Mouse (Mus musculus): ENCODE measurements around the gene Tdp1.

The Tdp1 gene

DNA sequence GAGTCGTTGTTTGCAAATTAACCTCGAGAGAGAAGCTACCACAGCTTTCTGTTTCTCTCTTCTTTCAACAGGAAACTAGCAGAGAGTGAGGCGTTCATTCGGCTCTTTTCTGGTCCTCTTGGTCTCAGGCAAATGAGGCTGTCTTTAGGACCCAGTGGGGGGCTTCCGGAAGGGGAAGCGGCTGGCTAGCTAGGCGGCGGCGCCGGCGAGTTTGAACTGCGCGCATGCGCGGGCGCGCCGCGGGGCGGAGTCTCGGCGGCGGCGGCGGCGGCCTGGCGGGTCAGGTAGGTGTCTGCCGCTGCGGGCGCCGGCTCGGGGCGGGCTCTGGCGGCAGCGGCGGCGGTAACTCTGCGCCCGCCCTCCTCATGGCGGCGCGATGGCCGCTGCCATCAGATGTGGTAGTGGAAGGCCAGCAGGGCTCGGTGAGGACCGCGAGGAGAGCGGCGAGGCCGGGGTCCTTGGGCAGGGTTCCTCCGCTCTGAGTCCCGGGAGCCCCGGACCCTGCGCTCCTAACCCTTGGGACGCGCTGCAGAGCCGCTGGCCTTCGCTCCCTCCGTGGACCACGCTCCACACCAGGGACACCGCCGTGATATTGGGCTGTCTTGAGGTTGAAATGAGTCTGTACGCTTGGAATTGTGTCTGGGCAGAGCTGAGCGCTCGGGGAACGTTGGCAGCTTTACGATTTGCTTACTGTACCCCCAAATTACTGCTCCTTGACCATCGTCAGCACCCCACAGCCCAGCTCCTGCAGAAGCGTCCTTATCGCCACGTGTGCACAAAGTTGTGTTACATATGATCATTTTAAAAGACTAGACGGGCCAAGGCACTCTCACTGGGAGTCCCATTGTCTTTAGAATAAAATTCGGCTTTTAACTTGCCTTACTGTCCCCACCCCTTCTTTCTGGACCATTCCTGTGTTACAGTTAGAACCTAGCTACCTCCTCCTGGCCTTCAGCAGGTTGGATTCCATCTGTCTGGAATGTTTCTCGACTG is at the start of gene Tdp1, which contains the start of gene Efcab11:
TSS of gene Tdp1 (plus strand) at position 249 of the 993 bp plus-strand sequence.
TSS of gene Efcab11 (minus strand) at position 171 of the 993 bp plus-strand sequence.
- DNase-seq: peak; percentile 99

DNA sequence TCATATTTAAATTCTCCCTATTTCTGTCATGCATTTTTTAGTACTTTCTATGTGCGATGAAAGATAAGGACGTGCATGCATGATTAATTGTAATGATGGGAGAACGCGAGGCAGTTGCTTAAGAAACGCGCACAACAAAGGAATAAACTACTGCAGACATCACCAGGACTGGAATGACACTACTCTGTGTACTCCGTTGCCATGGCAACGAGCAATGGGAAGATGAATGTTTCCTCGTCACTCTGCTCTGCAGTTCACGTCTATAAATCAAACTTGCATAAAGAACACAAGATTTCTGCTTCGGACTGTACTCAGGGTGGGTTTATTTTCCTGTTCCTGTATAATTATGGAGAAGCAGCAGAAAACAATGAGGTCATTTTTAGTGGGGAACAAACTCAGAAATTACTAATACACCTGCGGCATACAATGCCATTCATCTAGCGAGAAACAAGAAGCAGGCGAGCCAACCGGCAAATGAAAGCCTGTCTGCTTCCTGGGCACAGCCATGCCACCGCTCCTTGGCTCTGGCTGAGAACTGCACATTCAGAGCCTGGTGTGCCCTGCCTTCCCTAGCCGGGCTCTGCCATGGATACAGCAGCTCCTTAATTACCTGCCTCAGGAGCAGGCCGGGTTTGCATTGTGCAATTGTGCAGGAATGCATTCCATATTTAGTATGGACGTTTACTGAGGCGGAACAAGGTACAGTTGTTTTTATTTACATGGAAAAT is 47.7 kb upstream of the Tdp1 start:
- peak; percentile 78 for DNase-seq

DNA sequence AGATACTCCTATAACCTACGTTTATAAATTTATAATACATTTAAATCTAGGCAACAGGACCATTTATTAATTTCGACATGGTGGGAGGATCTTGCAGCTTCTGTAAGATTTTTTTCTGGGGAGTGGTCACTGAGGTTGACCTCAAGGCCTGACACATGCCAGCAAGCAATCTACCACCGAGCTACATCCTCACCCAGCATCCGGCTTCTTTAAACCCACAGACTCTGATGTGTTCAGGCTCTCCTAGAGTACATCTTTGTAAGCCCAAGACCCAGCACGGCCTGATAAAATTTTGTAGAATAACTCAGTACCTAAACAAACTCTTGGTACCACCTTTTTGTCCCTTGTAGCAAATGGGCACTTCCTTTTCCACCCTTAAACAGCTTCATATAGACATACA is 46.8 kb upstream of the Tdp1 start:
- peak; percentile 64 for DNase-seq

DNA sequence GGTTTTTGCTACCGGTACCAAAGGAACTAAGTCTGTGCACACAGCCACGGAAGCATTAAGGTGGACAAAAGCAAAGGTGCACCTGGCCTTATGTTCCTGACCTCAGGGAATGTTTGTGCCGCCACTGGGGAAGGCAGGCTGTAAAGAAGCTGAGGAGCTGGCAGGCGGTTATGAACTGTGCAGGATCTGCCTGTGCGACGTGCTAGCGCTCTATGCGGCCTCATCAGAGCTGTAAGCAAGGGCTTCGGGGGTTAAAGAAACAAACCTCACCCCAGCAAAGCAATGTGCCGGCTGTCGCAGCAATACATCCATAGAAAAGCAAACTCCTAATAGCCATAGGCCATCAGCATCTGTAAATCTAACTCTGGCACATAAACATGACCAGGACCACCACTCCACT is 46.2 kb upstream of the Tdp1 start:
- peak; percentile 72 for DNase-seq

DNA sequence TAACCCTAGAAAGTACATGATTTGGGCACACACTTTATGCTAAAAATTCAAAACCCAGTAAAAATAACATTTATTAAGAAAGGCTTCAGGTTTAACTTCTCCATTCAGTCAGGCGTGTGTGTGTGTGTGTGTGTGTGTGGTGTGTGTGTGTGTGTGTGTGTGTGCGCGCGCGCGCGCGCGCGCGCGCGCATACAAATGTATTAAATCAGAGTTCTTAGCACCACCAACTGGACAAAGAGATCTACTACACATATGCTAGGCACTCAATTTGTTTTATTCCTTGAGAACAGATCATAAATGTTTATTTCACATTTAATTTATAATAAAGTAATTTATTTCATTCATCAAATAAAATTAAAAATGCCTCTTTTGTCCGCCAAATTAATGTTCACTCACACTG is 45.6 kb upstream of the Tdp1 start:
- DNase-seq: no peak

DNA sequence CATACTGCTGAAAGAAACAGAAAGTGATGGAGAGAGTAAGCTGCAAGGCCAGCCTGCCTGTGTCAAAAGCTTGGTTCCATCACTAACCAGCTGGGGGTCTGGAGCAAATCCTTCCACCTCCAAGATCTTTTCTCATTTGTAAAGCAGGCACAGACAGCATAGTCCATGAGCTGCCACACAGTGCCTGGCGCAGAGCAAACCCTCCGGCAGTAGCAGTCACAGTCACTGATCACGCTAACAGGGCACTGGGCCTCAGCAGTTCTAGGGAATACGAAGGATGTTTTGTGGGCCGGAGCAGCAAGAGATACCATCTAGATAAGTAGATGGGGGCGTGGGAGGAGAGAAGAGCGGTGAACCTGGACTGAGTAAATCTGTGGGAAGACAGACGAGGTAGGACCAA is 39.4 kb upstream of the Tdp1 start:
- peak; percentile 73 for DNase-seq

DNA sequence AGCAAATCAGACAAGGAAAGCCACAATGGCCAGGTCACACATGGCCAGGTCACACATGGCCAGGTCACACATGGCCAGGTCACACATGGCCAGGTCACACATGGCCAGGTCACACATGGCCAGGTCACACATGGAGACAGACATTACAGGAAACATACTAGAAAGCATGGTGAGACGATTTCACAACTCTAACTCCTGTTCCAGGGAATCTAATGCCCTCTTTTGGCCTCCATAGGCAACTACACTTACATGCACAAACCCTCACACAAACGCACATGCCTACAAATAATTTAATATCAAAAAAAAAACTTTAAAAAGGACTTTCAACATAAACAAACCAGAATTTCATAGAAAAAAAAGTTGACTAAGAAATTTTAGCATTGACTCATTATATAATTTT is 34.3 kb upstream of the Tdp1 start:
- no peak for DNase-seq

DNA sequence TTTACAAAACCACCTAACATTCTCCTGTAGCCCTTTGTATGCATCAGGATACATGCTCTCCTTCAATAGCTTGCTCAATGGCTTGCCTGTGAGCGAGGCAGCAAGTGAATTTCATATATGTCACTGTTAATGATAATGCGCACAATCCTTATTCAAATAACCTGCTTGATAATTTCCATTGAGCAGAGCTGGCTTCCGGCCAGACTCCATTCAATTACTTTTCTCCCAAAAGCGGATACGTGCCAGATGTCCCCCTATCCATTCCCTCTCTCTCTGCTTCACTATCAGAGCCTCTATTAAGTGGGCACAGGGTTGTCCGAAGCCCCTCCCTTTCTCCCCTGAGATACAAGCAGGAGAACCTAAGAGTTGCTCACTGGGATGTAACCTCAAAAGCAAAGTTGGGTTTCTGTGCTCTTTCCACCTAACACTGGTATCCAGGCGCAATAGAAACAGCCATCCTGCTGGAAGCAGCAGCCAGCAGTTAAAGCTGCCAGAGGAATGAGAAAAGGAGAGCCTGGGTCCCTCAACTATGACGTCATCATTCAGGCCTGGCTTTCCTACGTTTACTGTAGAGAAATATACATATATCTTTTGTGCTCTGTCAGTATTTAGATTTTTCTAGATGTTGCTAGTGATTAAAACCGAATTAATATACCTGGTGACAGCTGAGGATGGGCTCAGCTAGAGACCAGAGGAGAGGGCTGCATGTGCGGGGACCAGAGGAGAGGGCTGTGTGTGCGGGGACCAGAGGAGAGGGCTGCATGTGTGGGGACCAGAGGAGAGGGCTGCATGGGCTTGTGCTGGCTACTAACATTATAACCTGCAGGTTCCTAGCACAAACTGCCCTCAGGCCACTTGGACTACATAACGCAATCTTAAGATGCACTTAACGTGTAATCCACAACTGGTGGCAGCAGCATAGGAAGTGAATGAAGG is 30.7 kb upstream of the Tdp1 start:
- DNase-seq: peak; percentile 83

DNA sequence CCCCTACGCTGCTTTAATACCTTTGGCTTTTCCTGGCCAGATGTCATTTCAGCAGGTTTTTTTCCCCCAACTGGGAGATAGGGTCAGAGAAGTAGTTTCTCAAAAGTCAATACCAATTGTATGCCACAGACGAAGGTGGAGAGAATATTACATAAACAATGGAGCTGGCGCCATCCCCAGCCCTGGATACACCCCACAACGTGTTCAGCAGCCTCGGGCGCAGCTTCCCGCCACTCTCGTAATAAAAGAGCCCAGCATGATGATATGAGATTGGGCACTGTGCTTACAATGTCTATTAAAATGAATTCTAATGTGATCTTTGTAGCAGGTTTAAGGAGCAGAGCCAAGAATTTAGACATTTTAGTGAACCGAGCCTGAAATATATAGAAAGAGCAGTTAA is 28.3 kb upstream of the Tdp1 start:
- peak; percentile 81 for DNase-seq

DNA sequence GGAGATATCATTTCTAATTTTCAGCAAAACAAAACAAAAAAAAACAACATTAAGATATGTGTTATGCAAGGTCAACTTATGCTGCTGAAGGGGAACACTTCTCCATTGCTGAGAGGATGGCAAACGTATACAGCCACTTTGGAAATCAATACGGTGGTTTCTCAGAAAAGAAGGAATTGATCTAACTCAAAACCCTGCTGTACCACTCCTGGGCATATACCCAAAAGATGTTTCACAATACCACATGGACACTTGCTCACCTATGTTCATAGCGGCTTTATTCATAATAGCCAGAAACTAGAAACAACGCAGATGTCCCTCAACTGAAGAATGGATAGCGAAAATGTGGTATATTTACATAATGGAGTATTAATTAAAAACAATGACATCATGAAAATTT is 25.7 kb upstream of the Tdp1 start:
- peak; percentile 7 for DNase-seq

DNA sequence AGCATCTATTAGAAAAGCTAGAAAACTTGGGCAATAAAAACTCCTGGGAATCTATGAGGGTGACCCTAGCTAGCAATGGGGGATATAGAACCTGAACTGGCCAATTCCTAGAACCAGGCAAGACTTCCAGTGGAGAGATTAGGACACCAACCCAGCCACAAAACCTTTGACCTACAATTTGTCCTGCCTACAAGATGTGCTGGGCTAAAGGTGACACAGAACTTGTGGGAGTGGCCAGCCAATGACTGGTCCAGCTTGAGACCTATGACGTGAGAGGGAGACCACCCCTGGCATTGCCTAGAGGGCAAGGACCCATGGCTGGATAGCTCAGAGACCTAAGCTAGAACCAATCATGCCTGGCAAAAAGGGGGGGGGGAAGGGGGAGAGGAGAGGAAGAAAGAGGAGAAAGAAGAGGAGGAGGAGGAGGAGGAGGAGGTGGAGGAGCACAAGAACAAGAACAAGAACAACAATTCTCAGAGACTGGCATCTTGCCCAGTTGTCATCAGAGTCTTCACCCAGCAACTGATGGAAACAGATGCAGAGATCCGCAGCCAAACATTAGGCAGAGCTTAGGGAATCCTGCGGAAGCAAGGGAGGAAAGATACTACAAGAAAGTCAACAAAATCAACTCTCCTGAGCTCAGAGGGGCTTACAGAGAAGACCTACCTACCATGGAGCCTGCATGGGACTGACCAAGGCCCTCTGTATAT is 24.8 kb upstream of the Tdp1 start:
- DNase-seq: peak; percentile 28

DNA sequence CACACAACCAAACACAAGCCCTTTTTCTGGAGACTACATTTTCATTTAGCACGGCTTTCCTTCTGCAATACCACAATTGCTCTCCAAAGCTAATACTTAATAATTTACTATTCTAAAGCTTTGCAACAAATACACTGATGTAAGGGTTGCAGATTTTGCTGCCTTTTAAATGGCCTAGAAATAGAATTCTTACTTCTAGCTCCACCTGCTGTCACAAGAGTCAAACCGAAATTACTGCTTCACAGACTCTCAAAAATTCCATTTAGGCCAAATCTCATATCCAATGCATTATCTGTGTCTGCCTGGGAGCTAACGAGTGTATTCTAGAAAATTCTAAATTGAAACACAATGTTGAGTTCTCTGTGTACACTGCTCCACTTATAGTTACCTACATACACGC is 23.3 kb upstream of the Tdp1 start:
- DNase-seq: no peak

DNA sequence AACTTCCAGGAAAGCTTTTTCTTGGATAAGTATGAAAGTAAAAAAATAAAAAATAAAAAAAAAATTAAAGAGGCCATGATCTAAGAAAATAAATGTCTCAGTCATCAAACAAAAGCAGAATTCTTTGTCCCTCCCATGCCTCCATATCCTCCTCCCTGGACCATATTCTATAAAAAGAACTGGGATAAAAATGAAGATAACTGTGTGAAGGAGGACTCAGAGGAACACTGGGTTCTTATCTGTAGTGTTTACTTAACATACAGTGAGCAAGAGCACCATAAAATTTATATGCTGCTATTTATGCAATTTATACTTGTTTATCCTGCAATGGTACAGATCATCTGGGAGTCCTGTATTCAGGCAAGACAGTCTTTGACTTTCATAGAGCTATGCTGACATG is 19.7 kb upstream of the Tdp1 start:
- DNase-seq: no peak

DNA sequence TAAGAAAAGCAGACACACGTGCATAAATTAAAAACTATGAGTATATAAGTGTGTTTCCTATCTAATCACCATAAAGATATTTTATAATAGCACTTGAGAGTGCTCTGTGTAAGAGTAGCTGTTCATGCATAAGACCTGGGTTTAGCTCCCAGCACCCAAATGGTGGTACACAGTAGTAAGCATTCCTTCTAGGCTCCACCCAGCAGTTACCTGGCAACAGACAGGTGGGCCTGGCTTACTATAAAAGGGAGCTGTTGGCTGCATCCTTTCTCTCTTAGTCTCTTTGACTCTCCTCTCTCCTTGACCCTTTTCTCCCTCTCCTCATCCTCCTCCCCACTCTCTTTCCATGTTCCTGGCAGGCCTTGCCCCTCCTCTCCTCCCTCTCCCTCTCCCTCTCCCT is 15.5 kb upstream of the Tdp1 start:
- peak; percentile 55 for DNase-seq

DNA sequence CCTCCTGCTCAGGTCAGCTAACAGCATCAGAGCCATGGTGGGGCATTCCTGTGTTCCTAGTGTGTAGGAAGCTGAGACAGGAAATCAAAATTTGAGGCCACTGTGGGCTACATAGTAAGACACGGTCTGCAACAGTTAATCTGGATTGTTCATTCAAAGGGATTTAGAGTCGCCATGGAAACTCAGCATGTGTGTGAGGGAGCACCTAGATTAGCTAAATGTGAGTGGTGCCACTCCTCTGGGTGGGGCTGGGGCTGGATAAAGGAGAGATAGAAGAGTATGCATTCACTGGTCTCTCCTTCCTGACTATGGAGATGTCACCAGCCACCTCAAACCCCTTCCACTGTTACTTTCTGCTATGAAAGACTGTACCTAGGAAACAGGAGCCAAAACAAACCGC is 10.9 kb upstream of the Tdp1 start:
- peak; percentile 13 for DNase-seq

DNA sequence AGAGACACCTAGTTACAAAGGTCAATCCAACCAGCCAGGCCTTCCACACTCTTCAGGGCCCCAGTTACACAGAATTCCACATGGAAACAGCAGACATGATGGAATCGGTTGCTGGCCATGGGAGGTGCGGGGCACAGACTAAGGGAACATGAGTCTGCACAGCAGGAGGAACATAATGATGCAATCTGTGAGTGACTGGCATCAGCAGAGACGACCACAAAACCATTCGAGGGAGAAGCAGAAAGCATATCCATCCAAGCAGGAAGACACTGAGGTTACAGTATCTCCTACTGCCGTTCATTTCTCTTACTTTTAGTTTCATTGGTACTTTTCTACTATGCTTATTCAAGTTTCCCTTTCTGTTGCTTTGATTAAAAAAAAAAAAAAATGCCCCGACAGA is 9.7 kb upstream of the Tdp1 start:
- DNase-seq: peak; percentile 62

DNA sequence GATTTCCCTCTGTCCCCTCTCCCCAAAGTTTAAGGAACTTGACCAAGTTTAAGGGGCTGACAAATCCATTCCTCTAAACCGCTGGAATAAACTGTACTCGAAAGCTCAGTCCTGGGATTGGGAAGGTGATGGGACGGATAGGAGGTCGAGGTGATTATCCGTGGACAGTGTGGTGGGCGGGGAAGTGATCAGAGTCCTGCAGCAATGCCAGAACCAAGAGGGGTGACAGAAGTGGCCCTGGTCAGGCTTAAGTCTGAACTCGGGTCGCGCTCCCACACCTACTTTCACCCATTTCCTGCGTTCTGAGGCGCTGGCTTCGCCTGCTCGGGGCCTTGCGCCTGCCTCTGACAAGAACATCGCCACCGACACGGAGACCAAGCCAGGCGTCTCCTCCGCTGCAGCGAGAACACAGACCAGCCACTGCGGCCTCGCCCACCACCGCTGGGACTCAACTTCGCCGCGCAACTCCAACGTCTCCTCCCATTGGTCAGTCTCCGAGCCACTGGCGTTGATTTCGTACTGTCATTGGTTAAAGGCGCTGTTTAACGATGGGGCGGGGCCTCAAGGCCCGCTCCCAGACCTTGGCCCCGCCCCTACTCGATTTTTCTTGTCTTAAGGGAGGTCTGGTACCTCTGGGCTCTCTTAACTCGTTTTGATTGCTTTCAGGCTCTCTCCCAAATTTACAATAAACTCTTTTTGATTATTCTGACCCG is 1.2 kb upstream of the Tdp1 start:
- DNase-seq: peak; percentile 99

DNA sequence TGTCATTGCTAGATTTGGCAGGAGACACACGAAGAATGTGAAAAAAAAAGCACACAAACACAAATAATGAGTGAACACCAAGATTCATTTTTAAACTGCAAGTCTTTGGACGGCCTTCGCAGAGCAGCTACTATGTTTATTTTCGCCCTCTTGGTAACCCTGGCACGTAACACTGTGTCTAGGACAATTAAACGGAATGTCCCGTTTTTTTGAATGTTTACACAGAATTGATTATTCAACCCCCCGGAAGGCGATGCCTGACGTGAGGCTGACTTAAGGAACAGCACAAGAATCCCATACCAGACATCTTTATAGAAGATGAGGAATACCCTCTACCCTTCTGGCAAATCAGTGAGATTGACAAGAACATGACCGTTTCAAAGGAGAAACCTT is 608 bp upstream of the Tdp1 start:
- DNase-seq: peak; percentile 89

DNA sequence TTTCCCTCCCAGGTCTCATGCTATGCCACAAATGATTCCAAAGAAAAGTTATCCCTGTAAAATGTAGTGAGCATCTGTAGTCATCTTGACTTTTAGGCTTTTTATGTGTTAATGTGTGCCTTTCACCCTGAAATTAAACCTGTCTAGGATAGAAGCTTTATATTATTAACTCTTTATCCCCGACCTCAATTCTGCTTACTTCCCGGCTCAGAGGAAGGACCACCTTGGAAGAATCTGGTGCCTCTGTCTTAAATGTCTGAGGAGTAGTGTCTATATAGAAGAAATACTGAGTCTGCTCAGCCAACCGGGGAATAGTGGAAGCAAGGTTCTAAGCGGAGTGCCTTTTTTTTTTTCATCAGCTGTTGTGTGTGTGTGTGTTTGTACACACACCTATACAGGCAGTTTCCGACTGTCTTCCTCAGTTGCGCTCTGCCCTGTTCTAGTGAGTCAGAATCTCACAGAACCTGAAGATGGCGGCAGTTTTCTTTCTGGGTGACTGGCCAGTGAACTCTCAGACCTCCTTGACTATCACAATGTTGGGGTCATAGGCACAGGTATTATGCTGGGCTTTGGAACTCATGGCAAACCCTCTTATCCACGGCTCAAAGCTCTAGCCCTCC is 1.1 kb downstream of the Tdp1 start:
- peak; percentile 58 for DNase-seq

DNA sequence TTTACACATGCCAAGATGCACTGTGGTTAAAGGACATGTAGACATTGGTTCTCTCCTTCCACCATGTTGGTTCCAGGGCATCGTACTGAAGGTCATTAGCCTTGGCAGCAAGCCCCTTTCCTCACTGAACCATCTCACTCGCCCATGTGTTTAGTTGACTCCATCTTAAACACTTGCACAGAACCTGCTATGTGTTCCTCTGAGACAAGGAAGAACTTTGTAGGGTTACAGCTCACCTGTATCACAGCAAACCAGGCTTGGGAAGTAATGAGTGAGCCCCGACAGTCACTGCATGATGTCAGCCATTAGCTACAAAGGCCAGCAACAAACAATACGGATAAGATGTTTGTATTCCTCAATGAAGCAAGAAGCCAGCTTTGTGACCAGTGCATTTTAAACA is 13.5 kb downstream of the Tdp1 start:
- DNase-seq: peak; percentile 61

All from heart, adult 11 months (tissue).